Mouse (Mus musculus) naive thymus-derived CD4-positive, alpha-beta T cell, adult 2 months (primary cell): Measurements from ENCODE around the gene Gm37240.

Experiments
- DNase-seq: peaks from one replicate; pipeline ENCODE4 v3.0.0-alpha.2; 2011; ENCODE audit warnings: low read depth

Gene Gm37240

GRCm38 (mm10) chr3:84502101-84502500, 1385.2 kb downstream of the Gm37240 start:
- DNase-seq, result no peak

GRCm38 (mm10) chr3:84500491-84500890, 1386.8 kb downstream of the Gm37240 start:
- no peak for DNase-seq

- no peak for DNase-seq
Measured at GRCm38 (mm10) chr3:84497718-84498117, 1389.6 kb downstream of the Gm37240 start.

- DNase-seq, result no peak
Measured at GRCm38 (mm10) chr3:84492657-84493056, 1394.7 kb downstream of the Gm37240 start.

GRCm38 (mm10) chr3:84492148-84492547, 1395.2 kb downstream of the Gm37240 start:
- DNase-seq, result no peak

GRCm38 (mm10) chr3:84488716-84489115, 1398.6 kb downstream of the Gm37240 start:
- no peak for DNase-seq

- DNase-seq, result no peak
Measured at GRCm38 (mm10) chr3:84484891-84485290, 1402.4 kb downstream of the Gm37240 start.

GRCm38 (mm10) chr3:84484333-84484732, 1403.0 kb downstream of the Gm37240 start:
- no peak for DNase-seq

GRCm38 (mm10) chr3:84482121-84482520, 1405.2 kb downstream of the Gm37240 start:
- DNase-seq, result no peak

GRCm38 (mm10) chr3:84481104-84481503, 1406.2 kb downstream of the Gm37240 start:
- no peak for DNase-seq

GRCm38 (mm10) chr3:84480006-84480897, 1407.1 kb downstream of the Gm37240 start, which contains the start of gene Fhdc1:
Gene Fhdc1 (minus strand): TSS chr3:84480429.
- DNase-seq, result peak; percentile 35

GRCm38 (mm10) chr3:84479293-84480005, 1407.9 kb downstream of the Gm37240 start:
- DNase-seq, result peak; percentile 9

- no peak for DNase-seq
Measured at GRCm38 (mm10) chr3:84478896-84479292, 1408.4 kb downstream of the Gm37240 start.

GRCm38 (mm10) chr3:84478195-84478594, 1409.1 kb downstream of the Gm37240 start:
- no peak for DNase-seq

- DNase-seq, result no peak
Measured at GRCm38 (mm10) chr3:84477498-84477897, 1409.8 kb downstream of the Gm37240 start.

- DNase-seq, result no peak
Measured at GRCm38 (mm10) chr3:84474981-84475775, 1412.1 kb downstream of the Gm37240 start.

GRCm38 (mm10) chr3:84474398-84474797, 1412.9 kb downstream of the Gm37240 start:
- DNase-seq, result no peak

GRCm38 (mm10) chr3:84472955-84473354, 1414.4 kb downstream of the Gm37240 start:
- DNase-seq, result no peak

- no peak for DNase-seq
Measured at GRCm38 (mm10) chr3:84472527-84472926, 1414.8 kb downstream of the Gm37240 start.

GRCm38 (mm10) chr3:84471146-84471545, 1416.2 kb downstream of the Gm37240 start:
- DNase-seq, result no peak

- DNase-seq, result no peak
Measured at GRCm38 (mm10) chr3:84468111-84468453, 1419.2 kb downstream of the Gm37240 start.

- DNase-seq, result no peak
Measured at GRCm38 (mm10) chr3:84467419-84468110, 1419.8 kb downstream of the Gm37240 start.
